Mouse (Mus musculus) spleen, postnatal 0 days (tissue): ENCODE data around the gene Ccdc114. TPM values are rescaled to one million over a fixed set of nuclear protein-coding genes. Genes with fewer than 3 reads are reported as not detected.

Experiments
- polyA plus RNA-seq: library from polyadenylated mRNA; unstranded; fragments of >200 nt; fragmentation: Nextera tagmentation; extraction: Ambion mirVana; gene quantifications from 2 replicates; pipeline ENCODE4 v1.2.1, GENCODE M21; 2015

Ccdc114 gene
- polyA plus RNA-seq, result 2.6 and 4.1 TPM in 2 replicates

GRCm38 (mm10) chr7:45923762-45924428 is at the start of gene Ccdc114:
Gene Ccdc114 (plus strand): TSS chr7:45924072.

GRCm38 (mm10) chr7:45878278-45878677 is 45.6 kb upstream of the Ccdc114 start, which contains the start of gene Grin2d:
Gene Grin2d (minus strand): TSS chr7:45878378.

GRCm38 (mm10) chr7:45896517-45897257 is 27.2 kb upstream of the Ccdc114 start, which contains the start of the genes Syngr4 and Tmem143:
Gene Syngr4 (minus strand): TSS chr7:45896714.
Gene Tmem143 (plus strand): TSS chr7:45896941.

GRCm38 (mm10) chr7:45921242-45921621 is 2.6 kb upstream of the Ccdc114 start, which contains the start of gene Emp3:
Gene Emp3 (minus strand): TSS chr7:45921404.

Other genes starting within 250 kb of the Ccdc114 start
- not detected in 2 replicates for gene Ntn5, start 240.1 kb upstream of the Ccdc114 start, polyA plus RNA-seq
- 0.10 TPM in 1 of 2 replicates, not detected in the other for gene Sec1, start 229.7 kb upstream of the Ccdc114 start, polyA plus RNA-seq
- 0.72 and 1.8 TPM in 2 replicates for gene Car11, start 224.2 kb upstream of the Ccdc114 start, polyA plus RNA-seq
- gene Dbp, start 219.0 kb upstream of the Ccdc114 start, polyA plus RNA-seq, result 2.1 and 2.9 TPM in 2 replicates
- 888 and 898 TPM in 2 replicates for gene Rpl18, start 208.6 kb upstream of the Ccdc114 start, polyA plus RNA-seq
- 9.7 and 11.7 TPM in 2 replicates for gene Sphk2, start 206.1 kb upstream of the Ccdc114 start, polyA plus RNA-seq
- 0.29 and 0.65 TPM in 2 replicates for gene Fam83e, start 202.9 kb upstream of the Ccdc114 start, polyA plus RNA-seq
- gene Spaca4, start 198.3 kb upstream of the Ccdc114 start, polyA plus RNA-seq, result not detected in 2 replicates
- 0.24 TPM in 1 of 2 replicates, not detected in the other for gene Lmtk3, start 140.3 kb upstream of the Ccdc114 start, polyA plus RNA-seq
- gene Sult2b1, start 139.4 kb upstream of the Ccdc114 start, polyA plus RNA-seq, result 0.42 and 0.79 TPM in 2 replicates
- 36.4 and 37.5 TPM in 2 replicates for gene Cyth2, start 109.5 kb upstream of the Ccdc114 start, polyA plus RNA-seq
- 0.18 and 0.21 TPM in 2 replicates for gene Kcnj14, start 99.3 kb upstream of the Ccdc114 start, polyA plus RNA-seq
- gene Grwd1, start 93.1 kb upstream of the Ccdc114 start, polyA plus RNA-seq, result 30.0 and 31.3 TPM in 2 replicates
- gene Kdelr1, start 51.3 kb upstream of the Ccdc114 start, polyA plus RNA-seq, result 24.3 and 27.4 TPM in 2 replicates
- gene Grin2d, start 45.7 kb upstream of the Ccdc114 start, polyA plus RNA-seq, result 0.19 and 0.33 TPM in 2 replicates
- 1.4 and 1.5 TPM in 2 replicates for gene Syngr4, start 27.4 kb upstream of the Ccdc114 start, polyA plus RNA-seq
- gene Tmem143, start 27.1 kb upstream of the Ccdc114 start, polyA plus RNA-seq, result 3.2 and 4.1 TPM in 2 replicates
- 170 and 224 TPM in 2 replicates for gene Emp3, start 2.7 kb upstream of the Ccdc114 start, polyA plus RNA-seq
- gene Abcc6, start 106.2 kb downstream of the Ccdc114 start, polyA plus RNA-seq, result 0.02 and 0.05 TPM in 2 replicates
- 18.8 and 21.1 TPM in 2 replicates for gene Nomo1, start 109.6 kb downstream of the Ccdc114 start, polyA plus RNA-seq
- not detected in 2 replicates for gene Kcnj11, start 176.7 kb downstream of the Ccdc114 start, polyA plus RNA-seq